Mouse (Mus musculus) heart, postnatal 36 days (tissue): ENCODE measurements around the gene 3110082J24Rik. TPM values are rescaled to one million over a fixed set of nuclear protein-coding genes. Genes with fewer than 3 reads are reported as not detected.
"Not testable (repeated sequence)": the region's sequence is repeated elsewhere in the genome, so short reads cannot be mapped to it uniquely, and the experiment has no call there.

ENCODE experiments used
- DNase-seq, 2 experiments: peaks; one replicate each; pipeline ENCODE4 v3.0.0; 2021 to 2022
- intact Hi-C: fragments of 180-260 bp; cut with DNase I; formaldehyde crosslinking; loops from one replicate; pipeline ENCODE4 v1.15.1; 2025
- total RNA-seq, 2 experiments: library from RNA; stranded (reverse); gene quantifications; 2 replicates each; pipeline ENCODE4 v1.2.3; 2021

3110082J24Rik gene
- total RNA-seq, 2 experiments from 2014 or later = not detected

DNA sequence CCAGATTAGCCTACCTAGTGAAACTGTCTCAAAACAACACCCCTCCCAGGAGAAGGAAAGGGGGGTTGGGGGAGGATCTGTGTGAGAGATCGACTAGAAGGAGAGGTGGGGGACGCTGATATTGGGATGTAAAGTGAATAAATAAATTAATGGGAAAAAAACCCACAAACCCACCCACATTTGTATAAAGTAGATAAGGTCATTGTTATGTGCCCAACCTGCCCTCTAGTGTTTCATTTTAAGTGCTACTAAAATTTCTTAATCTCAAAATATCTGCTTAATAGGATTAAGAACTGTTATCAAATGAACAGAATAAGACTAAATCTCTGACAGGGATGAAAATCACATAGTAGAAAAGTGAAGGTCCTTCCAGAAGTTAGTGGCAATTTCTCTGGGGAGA, 11.5 kb downstream of the 3110082J24Rik start:
- intact Hi-C loops = no loop called here
- no peak for DNase-seq

GRCm38 (mm10) chr5:30092701-30093100, 13.2 kb downstream of the 3110082J24Rik start:
- DNase-seq = no peak
- intact Hi-C loops = no loop called here

DNA sequence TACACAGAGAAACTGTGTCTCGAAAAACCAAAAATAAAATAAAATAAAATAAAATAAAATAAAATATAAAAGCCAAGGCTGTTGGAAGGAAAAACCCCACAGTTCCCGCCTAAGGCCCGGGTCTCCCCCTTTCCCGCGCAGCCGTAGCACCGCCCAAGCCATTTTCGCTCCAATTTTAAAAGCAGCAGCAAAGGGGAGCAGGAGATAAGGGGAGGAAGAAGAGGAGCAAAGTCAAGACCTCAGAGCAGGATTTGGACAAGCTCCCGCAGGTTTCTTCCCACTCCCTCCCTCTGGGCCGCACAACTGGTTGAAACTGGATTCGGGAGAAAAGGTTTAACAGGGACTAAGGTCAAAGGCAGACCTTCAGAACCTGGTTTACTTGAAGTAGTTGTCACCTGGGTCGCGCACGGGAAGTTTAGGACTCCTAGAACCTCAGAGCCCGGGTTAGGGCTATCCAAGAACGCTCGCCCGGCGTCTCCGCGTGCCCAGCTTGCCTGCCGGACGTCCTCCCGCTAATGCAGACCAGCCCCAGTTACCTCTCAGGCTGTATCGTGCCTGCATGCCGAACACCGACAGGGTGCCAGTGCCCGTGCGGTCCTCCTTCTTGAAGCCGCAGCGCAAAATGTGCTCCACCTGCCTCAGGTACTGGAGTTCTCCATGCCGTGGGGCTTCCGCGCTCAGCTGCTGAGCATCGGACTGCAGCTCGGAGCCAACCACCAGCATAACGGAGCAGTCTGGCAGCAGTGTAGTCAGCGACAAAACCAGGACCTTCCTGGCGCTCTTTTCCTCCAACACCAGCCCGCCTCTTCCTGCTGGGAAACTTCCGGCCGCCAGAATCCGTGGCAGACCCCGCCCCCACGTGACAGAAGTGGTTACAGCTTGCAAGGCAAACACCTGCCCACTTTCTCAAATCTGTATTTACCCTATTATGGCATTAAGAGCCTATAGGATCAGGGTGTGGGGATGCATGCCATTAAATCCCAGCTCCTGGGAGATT, 32.8 kb downstream of the 3110082J24Rik start, which contains the start of gene Tyms:
TSS of gene Tyms (minus strand) at position 793 of the 997 bp plus-strand sequence.
- intact Hi-C loops = loop anchor here (5.0 kb wide), 1 partner anchor 246 kb away; no protein-coding TSS in a partner anchor
- peak; percentile 70 to 75 for DNase-seq

DNA sequence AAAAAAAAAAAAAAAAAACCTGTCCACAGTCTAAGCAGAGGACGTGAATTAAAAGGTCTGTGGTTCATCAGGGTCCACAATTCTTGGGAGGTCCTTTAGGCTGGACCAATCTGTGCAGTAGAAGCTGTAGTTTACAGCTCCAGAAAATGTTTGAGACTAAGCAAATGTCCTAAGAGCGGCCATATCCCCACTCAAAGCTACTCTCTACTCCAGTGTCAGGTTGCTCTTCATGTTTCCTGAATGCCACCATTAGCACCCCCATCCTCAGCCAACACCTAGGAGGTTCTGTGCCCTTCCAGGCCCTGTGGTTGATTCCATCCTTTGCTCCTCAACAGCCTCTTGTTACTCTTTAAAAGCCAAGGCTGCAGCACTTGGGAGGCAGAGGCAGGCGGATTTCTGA, 33.5 kb downstream of the 3110082J24Rik start:
- intact Hi-C loops = loop anchor here (5.0 kb wide), 1 partner anchor 245 kb away; no protein-coding TSS in a partner anchor
- DNase-seq = no peak

- intact Hi-C loops = loop anchor here (5.0 kb wide), 1 partner anchor 244 kb away; no protein-coding TSS in a partner anchor
- no peak for DNase-seq
Measured at GRCm38 (mm10) chr5:30071677-30072076, 34.2 kb downstream of the 3110082J24Rik start.

DNA sequence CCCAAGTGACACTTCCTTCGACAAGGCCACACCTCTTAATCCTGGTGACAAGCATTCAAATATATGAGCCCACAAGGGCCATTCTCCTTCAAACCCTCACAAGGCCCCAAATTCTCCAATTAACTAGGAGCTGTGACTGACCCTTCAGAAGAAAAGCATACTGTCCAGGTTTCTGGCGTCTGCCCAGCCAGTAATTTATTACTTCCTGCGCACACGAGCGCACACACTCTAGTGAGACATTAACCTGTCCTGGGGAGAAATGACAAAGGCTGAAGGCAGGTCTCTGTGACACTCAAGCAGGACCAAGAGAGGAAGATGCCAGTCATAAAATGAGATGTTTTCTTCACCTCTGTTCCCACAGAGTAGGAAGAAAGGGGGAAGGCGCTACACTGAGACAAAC, 38.2 kb downstream of the 3110082J24Rik start:
- intact Hi-C loops = no loop called here
- DNase-seq = no peak

- intact Hi-C loops, DNase-seq: not testable (repeated sequence)
Measured at GRCm38 (mm10) chr5:30059607-30060006, 46.3 kb downstream of the 3110082J24Rik start.

DNA sequence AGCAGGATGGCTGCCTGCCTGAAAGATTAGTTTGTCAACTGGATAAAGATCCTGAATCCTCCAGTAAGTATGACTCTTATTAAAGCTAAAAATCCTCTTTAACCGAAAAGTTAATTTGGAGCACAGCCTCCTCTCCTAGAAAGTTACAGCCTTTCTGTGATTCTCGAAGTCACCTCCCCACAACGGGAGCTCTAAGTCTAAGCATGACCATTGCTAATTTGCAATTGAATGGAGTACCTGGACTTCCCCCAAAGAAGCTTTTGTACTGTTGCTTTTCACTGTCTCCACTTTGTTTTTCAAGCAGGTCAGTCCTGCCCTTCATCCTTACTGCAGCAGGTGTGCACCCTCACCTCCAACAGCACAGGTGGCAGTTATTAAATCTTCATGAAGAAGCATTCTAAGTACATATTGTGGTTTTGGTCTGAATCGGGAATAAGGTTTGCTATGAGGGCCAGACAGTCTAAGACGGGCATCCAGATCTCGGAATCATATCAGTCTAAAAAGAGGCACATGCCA, 47.6 kb downstream of the 3110082J24Rik start:
- no peak for DNase-seq
- intact Hi-C loops = no loop called here

Other genes starting within 250 kb of the 3110082J24Rik start
- gene Il6, start 93.0 kb downstream of the 3110082J24Rik start, total RNA-seq = not detected
- 1 to 10 TPM; 4.1 to 4.7 TPM for gene Tyms, start 32.5 kb downstream of the 3110082J24Rik start, total RNA-seq
- under 1 TPM; 0.11 to 0.14 TPM for gene Garem2, start 925 bp downstream of the 3110082J24Rik start, total RNA-seq
- 1,000 to 10,000 TPM; 1,332 to 1,358 TPM for gene Hadha, start 49.1 kb upstream of the 3110082J24Rik start, total RNA-seq
- 1,000 to 10,000 TPM; 2,118 to 2,205 TPM for gene Hadhb, start 49.2 kb upstream of the 3110082J24Rik start, total RNA-seq
- gene Adgrf3, start 99.6 kb upstream of the 3110082J24Rik start, total RNA-seq = under 1 TPM in 1 of 2 experiments, not detected in 1; 0.08 TPM
- 10 to 100 TPM; 15.0 to 17.4 TPM for gene Selenoi, start 126.5 kb upstream of the 3110082J24Rik start, total RNA-seq
- under 1 TPM in 1 of 2 experiments, not detected in 1; 0.11 TPM for gene Drc1, start 175.3 kb upstream of the 3110082J24Rik start, total RNA-seq